Mouse (Mus musculus) heart, embryonic 11.5 days (tissue): ENCODE measurements at regions not wholly inside any gene's neighbourhood (a gene's known extent, or its start where the extent isn't known, plus 50 kb on each side); places are given as distances from the start of the nearest gene placed in this dataset.

Experiments used
- ATAC-seq: fragments of 200-750 bp; cut with Nextera tagmentation; replicated peaks from 2 replicates; pipeline ENCODE4 v1.8.0; 2017; ENCODE audit warnings: moderate library complexity; ENCODE audit not compliant: insufficient number of reproducible peaks, low FRiP score, low TSS enrichment
- H3K27ac ChIP-seq: fragments of 300-500 bp; sonication (generic); 2 replicates; pipeline ENCODE4 v1.5.1; 2014; ENCODE audit warnings: mild to moderate bottlenecking, low read depth, low read length
- H3K27me3 ChIP-seq: fragments of 300-500 bp; sonication (generic); 2 replicates; pipeline ENCODE4 v1.6.1; 2014; ENCODE audit warnings: mild to moderate bottlenecking, low read length, mixed read lengths; ENCODE audit not compliant: control insufficient read depth, insufficient read depth
- H3K36me3 ChIP-seq: fragments of 300-500 bp; sonication (generic); 2 replicates; pipeline ENCODE4 v1.6.1; 2014; ENCODE audit warnings: mild to moderate bottlenecking, low read length, moderate library complexity, mixed read lengths; ENCODE audit not compliant: control insufficient read depth, insufficient read depth
- H3K4me1 ChIP-seq: fragments of 300-500 bp; sonication (generic); 2 replicates; pipeline ENCODE4 v1.6.1; 2014; ENCODE audit warnings: low read length; ENCODE audit not compliant: control insufficient read depth, insufficient read depth
- H3K4me2 ChIP-seq: fragments of 300-500 bp; sonication (generic); 2 replicates; pipeline ENCODE4 v1.6.1; 2014; ENCODE audit warnings: mild to moderate bottlenecking, moderate library complexity
- H3K4me3 ChIP-seq: fragments of 300-500 bp; sonication (generic); 2 replicates; pipeline ENCODE4 v1.5.1; 2014; ENCODE audit warnings: low read depth, low read length
- H3K9ac ChIP-seq: fragments of 300-500 bp; sonication (generic); 2 replicates; pipeline ENCODE4 v1.6.1; 2014; ENCODE audit warnings: mild to moderate bottlenecking, low read depth, low read length, moderate library complexity
- H3K9me3 ChIP-seq: fragments of 300-500 bp; sonication (generic); replicated peaks from 2 replicates; pipeline ENCODE4 v1.6.1; 2016; ENCODE audit warnings: low read length; ENCODE audit not compliant: control insufficient read depth
- WGBS: fragments of 180-500 bp; shearing (Covaris S2); extraction: QIAGEN DNeasy Blood & Tissue Kit; methylation state at CpG from one replicate; pipeline ENCODE4 v1.1.7; 2014; ENCODE audit not compliant: insufficient replicate concordance; 5-methylcytosine and 5-hydroxymethylcytosine counted together

- H3K4me3 ChIP-seq: no peak overlapping the region
- H3K27me3 ChIP-seq: no peaks in the 10 kb centered on the region
- H3K9me3 ChIP-seq: no peaks in the 10 kb centered on the region
- H3K4me1 ChIP-seq: no peaks in the 10 kb centered on the region
- no peak for ATAC-seq
- no peaks in the 10 kb centered on the region for H3K36me3 ChIP-seq
- no peak overlapping the region for H3K27ac ChIP-seq
- H3K4me2 ChIP-seq: no peak overlapping the region
- WGBS: 69% methylated on average over 7 of the region's 7 CpGs
- no peak overlapping the region for H3K9ac ChIP-seq
Measured at GRCm38 (mm10) chr4:152948956-152949355, 471.3 kb upstream of the Kcnab2 start.

DNA sequence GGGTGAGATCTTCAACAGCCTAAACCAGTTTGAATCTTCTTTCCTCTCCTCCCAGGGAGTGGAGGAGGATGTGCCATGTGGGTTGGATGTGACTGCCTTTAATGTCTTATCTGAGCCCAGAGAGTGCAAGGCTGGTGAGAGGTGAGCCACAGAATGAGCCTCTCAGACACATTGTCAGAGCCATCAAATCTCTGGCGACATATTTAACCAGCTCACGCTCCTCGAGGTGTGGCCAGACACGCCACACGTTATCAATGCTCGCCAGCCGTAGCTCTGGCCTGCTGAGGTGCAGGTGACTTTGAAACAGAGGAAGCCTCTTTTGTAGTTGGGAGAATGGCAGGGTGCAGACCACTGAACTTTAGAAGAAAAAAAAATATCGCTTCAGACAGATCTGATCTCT is 463.5 kb upstream of the Kcnab2 start:
- Histone ChIP-seq H3K9me3 (no peaks in the 10 kb centered on the region), H3K27me3 (peaks cover 3% of the 10 kb centered on the region; the same call in 1 of the 2 replicates), H3K4me1 (no peaks in the 10 kb centered on the region), H3K9ac (no peak overlapping the region), H3K4me2 (no peak overlapping the region), H3K4me3 (no peak overlapping the region), H3K36me3 (no peaks in the 10 kb centered on the region), H3K27ac (peak overlapping the region; percentile 62; the same call in 1 of the 2 replicates)
- WGBS: 69% methylated on average over 8 of the region's 8 CpGs
- peak; percentile 91 for ATAC-seq

GRCm38 (mm10) chr4:152936614-152937013 is 458.9 kb upstream of the Kcnab2 start:
- Histone ChIP-seq H3K4me2 (no peak overlapping the region), H3K4me3 (no peak overlapping the region), H3K36me3 (no peaks in the 10 kb centered on the region), H3K27me3 (peaks cover 9% of the 10 kb centered on the region), H3K4me1 (no peaks in the 10 kb centered on the region), H3K9me3 (no peaks in the 10 kb centered on the region), H3K27ac (no peak overlapping the region), H3K9ac (no peak overlapping the region)
- peak; percentile 53; the same call in 1 of the 2 replicates for ATAC-seq
- 61% methylated on average over 2 of the region's 2 CpGs for WGBS

DNA sequence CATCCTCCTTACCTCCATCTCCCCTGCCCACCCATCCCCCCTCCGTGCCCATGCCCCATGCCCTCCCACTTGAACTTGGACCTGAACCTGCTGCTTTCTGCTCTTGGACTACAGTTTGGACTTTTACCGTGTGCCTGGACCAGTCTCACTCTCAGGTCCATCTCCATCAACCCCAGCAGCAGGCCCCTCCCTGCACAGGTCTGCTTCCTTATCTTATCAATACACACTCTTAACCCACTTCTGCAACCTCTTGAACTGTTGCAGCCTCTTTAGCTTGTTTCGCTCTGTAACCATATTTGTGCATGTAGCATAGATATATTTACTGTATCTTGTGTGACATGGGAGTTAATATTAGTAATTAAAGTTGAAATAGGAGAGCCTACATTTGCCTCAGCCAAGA is 457.8 kb upstream of the Kcnab2 start:
- no peak overlapping the region for H3K27ac ChIP-seq
- no peak overlapping the region for H3K4me3 ChIP-seq
- H3K9ac ChIP-seq: no peak overlapping the region
- no peak overlapping the region for H3K4me2 ChIP-seq
- 48% methylated on average over 3 of the region's 3 CpGs for WGBS
- H3K36me3 ChIP-seq: no peaks in the 10 kb centered on the region
- no peaks in the 10 kb centered on the region for H3K4me1 ChIP-seq
- peaks cover 9% of the 10 kb centered on the region for H3K27me3 ChIP-seq
- no peaks in the 10 kb centered on the region for H3K9me3 ChIP-seq
- peak; percentile 29; the same call in 1 of the 2 replicates for ATAC-seq

- H3K27ac ChIP-seq: no peak overlapping the region
- H3K36me3 ChIP-seq: no peaks in the 10 kb centered on the region
- peaks cover 5% of the 10 kb centered on the region; the same call in 1 of the 2 replicates for H3K27me3 ChIP-seq
- H3K9ac ChIP-seq: no peak overlapping the region
- 57% methylated on average over 5 of the region's 5 CpGs for WGBS
- H3K9me3 ChIP-seq: no peaks in the 10 kb centered on the region
- H3K4me2 ChIP-seq: no peak overlapping the region
- no peak for ATAC-seq
- H3K4me3 ChIP-seq: no peak overlapping the region
- no peaks in the 10 kb centered on the region for H3K4me1 ChIP-seq
Measured at GRCm38 (mm10) chr4:152928422-152928985, 450.8 kb upstream of the Kcnab2 start.

- H3K27ac ChIP-seq: no peak overlapping the region
- H3K27me3 ChIP-seq: 0 out of 2 replicates have a peak, but pooled peaks cover 2% of the 10 kb centered on the region
- no peaks in the 10 kb centered on the region for H3K36me3 ChIP-seq
- 76% methylated on average over 3 of the region's 3 CpGs for WGBS
- H3K9ac ChIP-seq: no peak overlapping the region
- no peak overlapping the region for H3K4me2 ChIP-seq
- H3K4me1 ChIP-seq: no peaks in the 10 kb centered on the region
- H3K4me3 ChIP-seq: no peak overlapping the region
- ATAC-seq: no peak
- no peaks in the 10 kb centered on the region; the same call in 1 of the 2 replicates for H3K9me3 ChIP-seq
Measured at GRCm38 (mm10) chr4:152920261-152920660, 442.6 kb upstream of the Kcnab2 start.

GRCm38 (mm10) chr4:152919851-152920250 is 442.2 kb upstream of the Kcnab2 start:
- no peak overlapping the region for H3K4me2 ChIP-seq
- H3K4me1 ChIP-seq: no peaks in the 10 kb centered on the region
- 0 out of 2 replicates have a peak, but pooled peaks cover 2% of the 10 kb centered on the region for H3K27me3 ChIP-seq
- no peak overlapping the region for H3K27ac ChIP-seq
- H3K9me3 ChIP-seq: no peaks in the 10 kb centered on the region; the same call in 1 of the 2 replicates
- no peak overlapping the region for H3K4me3 ChIP-seq
- H3K9ac ChIP-seq: no peak overlapping the region
- no peaks in the 10 kb centered on the region for H3K36me3 ChIP-seq
- 67% methylated on average over 1 of the region's 1 CpGs for WGBS
- no peak for ATAC-seq

DNA sequence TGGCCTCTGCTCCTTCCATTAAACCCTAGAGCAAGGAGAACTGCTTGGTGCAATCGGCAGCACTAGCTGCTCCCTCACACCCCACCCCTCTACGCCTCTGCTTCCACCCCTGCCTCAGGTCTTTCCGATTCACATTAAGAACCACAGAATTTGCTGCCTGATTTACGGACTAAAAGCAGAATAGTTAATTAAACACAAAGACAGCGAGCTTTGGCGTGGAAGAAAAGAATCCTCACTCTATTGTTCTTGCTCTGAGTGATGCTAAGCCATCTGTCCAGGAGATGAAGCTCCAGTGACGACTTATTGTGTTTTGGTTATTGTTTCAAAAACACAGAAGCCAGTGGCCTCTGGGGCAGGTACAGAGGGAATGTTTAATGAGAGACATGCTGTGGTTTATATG is 438.9 kb upstream of the Kcnab2 start:
- Histone ChIP-seq H3K9ac (no peak overlapping the region), H3K4me3 (no peak overlapping the region), H3K9me3 (no peaks in the 10 kb centered on the region), H3K4me1 (no peaks in the 10 kb centered on the region), H3K27ac (no peak overlapping the region), H3K36me3 (no peaks in the 10 kb centered on the region), H3K27me3 (peaks cover 2% of the 10 kb centered on the region; the same call in 1 of the 2 replicates), H3K4me2 (no peak overlapping the region)
- WGBS: 53% methylated on average over 7 of the region's 7 CpGs
- no peak for ATAC-seq

GRCm38 (mm10) chr4:152913497-152913896 is 435.8 kb upstream of the Kcnab2 start:
- peaks cover 2% of the 10 kb centered on the region; the same call in 1 of the 2 replicates for H3K27me3 ChIP-seq
- no peaks in the 10 kb centered on the region for H3K9me3 ChIP-seq
- no peak overlapping the region for H3K9ac ChIP-seq
- no peak overlapping the region for H3K27ac ChIP-seq
- no peaks in the 10 kb centered on the region for H3K4me1 ChIP-seq
- no peak overlapping the region for H3K4me2 ChIP-seq
- no peaks in the 10 kb centered on the region for H3K36me3 ChIP-seq
- ATAC-seq: no peak
- 27% methylated on average over 10 of the region's 10 CpGs for WGBS
- no peak overlapping the region for H3K4me3 ChIP-seq
